Mouse (Mus musculus): Measurements from ENCODE around the gene Cfap45.

Cfap45 gene

GRCm38 (mm10) chr1:172493516-172493915, 27.1 kb upstream of the Cfap45 start:
- in situ Hi-C loops (cut with MboI, MseI) = no loop called here

DNA sequence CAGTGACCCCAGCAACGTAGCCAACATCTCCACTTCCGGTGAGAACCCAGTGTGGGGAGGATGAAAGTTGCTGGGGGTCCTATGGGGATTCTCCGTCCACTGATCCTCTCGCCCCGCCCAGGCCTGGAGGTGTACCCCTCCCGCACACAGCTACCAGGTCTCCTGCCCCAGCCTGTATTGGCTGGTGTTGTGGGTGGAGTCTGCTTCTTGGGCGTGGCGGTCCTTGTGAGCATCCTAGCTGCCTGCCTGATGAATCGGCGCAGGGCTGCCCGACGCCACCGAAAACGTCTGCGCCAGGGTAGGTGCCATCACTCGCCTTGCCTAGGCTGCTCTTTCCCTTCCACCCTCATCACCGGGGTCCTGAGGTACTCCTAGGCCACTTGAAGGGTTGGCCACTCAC, 24.6 kb upstream of the Cfap45 start:
- in situ Hi-C loops (cut with MboI, MseI) = no loop called here

DNA sequence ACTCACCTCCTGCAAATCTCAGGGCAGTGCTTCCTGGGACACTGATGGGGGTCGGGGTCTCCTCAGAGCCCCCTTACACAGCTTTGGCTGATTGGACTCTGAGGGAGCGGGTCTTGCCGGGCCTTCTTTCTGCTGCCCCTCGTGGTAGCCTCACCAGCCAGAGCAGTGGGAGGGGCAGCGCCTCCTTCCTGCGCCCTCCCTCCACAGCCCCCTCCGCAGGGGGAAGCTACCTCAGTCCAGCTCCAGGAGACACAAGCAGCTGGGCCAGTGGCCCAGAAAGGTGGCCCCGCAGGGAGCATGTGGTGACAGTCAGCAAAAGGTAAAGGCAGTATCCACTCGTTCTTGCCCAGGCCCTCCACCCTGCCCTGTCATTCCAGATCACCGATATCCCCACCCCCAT, 23.2 kb upstream of the Cfap45 start:
- in situ Hi-C loops (cut with MboI, MseI) = no loop called here

DNA sequence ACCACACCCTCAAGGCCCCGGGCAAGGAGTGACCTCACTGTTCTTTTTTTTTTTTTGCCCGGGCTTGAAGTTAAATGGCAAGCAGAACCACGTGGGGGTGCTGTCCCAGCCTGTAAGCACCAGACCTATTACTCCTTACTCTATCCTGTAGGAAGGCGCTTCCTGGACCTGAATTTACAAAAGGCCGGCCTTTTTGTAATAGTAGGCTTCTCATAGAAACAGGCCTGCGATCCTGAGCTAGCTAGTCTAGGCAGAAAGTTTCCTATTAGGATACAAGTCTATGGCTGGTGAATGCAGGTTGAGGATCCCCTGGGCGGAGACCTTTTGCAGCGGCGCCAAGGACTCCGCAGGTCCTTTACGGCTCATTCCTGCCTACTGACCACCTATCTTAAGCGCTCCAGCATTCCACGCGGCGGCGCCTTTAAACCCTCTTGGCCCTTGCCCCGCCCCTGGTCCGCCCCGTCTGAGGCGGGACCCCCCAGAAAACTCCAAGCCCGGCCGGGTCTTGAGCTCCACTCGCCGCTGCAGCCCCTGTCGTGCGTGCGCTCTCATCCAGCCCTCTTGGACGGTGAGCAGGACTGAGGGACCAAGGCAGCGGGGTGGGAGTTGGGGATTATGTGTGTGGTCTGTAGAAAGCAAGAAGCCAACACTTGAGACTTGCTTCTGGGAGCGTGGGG, 20.7 kb upstream of the Cfap45 start, which contains the start of gene Tagln2:
TSS of gene Tagln2 (plus strand) at position 283 of the 677 bp plus-strand sequence.
- in situ Hi-C loops (cut with MboI, MseI) = no loop called here

DNA sequence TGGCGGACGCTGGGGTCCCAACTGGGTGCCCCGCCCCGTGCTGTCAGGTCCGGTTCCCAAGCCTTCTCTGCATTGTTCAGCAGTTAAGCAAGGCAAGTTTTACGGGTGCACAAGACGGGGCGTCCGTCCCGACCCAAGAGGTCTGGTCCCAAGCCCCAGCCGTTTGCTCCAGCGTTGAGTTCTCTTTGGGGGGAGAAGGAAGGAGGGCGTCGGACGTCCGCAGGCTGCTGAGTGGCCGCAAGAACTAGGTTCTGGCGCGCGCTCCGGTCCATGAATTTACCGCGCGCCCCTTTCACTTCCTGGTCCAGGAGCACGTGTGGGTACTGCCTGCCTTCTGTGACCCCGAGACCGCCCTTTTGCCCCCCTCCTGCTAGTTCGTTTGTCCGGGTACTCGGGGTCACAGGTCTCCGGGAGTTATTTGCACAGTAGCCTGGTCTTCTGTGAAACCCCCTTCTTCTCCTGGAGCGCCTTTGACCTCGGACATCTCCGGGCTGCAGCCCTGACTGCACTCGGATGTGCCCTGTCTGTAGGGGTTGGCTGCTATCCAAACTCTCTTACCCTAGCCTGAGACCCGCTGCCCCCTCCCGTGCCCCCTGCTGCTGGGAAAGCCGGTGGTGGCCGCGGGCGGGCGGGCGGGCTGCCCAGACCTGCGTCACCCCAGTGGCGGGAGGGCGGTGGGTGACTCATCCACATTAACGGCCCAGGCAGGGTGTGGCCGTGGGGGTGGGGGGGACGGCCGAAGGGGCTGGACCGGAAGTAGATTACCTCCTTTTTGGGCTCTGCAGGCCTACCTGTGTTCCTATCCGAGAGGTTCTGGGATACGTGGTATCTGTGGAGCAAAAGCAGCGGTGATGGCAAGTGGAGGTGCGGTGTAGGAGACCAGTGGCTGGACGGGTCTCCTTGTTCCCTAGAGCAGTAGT, 19.9 kb upstream of the Cfap45 start:
- in situ Hi-C loops (cut with MboI, MseI) = no loop called here

DNA sequence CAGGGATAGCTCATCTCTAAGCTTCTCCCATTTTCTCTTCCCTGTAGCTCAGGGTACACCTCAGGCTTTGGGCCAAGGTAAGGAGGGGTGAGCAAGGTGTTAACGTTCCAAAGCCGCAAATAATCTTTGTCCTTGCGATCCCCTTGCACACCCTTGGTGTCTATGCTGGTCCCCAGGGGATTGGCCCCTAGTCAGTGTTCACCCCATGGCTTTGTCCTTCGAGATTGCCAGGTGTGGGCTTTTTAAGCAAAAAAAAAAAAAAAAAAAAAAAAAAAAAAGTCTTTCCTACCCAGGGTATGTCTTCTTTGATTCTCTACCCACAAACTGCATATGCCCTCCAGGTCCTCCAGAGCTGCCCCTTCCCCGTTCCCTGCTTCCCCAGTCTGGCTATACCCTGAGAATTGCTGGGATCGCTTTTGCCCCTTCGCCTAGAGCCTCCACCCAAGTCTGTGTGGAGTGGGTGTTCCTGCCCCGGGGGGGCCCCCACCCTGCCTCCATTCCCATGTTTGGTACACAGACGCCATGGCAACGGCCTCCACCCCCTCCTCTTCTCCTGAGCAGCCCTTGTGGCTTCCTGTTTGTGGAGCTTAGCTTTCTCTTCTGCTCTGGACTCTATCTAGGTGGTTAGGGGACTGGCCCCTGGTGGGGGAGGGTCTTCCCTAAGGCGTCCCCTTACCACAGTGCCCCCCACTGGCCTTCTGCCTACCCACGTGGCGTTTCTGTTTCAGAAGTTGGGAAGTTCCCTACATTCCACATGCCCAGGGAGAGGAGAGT, 19.0 kb upstream of the Cfap45 start:
- in situ Hi-C loops (cut with MboI, MseI) = no loop called here

DNA sequence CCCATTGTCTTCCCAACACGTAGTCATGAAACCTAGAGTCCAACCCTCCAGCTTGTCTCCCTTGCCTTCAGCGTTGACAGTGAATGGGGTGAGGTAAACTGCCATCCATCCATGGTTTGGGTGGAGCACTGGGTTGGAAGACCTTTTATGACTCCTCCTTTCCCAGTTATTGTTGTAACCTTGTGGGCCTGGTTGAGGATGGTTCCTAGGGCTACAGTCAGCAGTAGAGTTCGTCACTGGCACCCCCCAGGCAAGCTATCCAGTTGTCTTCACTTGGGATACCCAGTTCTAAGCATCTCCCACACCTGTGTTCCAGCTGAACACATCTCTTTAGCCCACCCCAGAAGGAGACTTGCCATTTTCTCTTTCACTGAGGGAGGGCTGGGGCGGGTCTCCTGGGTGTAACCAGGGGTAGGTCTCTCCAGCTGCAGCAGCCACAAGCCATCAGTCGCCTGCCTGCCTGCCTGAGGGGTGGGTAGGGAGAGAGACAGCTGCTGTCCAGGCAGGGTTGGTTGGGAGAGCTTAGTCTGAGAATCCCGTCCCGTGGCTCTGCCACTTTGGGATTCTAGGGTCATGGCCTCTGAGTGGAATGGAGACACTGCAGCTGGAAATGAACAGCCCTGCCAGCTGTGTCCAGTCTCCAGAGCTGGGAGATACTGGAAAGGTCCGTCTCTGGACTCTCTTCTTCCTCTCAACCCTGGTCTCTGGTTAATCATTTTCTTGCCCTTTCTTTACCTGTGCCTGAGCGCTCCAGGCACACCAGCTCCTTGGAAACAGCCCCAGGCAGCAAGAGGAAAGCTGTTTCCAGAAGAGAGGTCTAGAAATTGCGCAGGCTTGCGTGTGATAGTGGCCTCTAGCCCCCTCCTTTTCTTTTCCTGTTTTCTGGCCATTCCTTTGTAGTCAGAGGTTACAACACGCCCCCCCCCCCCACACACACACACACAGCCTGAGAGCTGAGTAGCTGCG, 18.2 kb upstream of the Cfap45 start:
- in situ Hi-C loops (cut with MboI, MseI) = no loop called here

DNA sequence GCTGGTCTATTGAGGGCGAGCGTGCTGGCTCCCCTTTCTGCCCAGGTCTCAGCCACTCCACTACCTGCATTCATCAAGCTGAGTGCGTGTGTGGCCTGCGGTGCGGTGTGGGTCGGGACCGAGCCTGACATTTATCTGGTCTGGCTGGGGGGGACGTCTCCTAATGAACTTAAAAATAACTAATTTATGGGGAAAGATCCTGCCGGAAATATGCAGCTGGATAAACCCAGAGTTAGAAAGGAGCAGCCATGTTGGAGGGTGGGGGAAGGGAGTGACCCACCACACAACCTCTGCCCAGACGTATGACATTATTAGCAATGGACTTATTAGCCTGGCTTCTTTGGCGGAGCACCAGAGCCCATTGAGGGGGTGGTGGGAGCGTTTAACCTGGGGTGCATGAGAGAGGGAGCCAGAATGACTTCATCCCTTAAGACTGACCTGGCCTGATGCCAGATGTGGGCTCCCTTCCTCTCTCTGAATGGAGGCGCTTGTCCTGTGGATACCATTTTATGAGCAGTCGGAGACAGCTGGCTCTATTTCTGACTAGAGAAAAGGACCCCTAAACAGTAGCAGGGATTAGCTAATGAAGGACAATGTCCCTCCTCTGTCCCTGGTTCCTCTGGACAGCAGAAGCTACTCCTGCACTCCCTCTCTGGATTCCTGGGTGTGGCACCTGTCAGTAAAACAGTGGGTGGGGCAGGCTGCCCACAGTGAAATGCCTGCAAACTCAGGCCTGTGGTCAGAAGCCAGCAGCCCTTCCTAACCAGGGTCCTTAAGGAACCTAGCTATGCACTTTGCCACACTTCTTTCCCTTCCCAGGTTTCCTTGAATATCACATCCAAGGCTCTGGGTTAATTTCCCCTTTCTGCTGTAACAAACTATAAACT, 17.2 kb upstream of the Cfap45 start:
- in situ Hi-C loops (cut with MboI, MseI) = no loop called here

GRCm38 (mm10) chr1:172504756-172505155, 15.8 kb upstream of the Cfap45 start:
- in situ Hi-C loops (cut with MboI, MseI) = no loop called here

DNA sequence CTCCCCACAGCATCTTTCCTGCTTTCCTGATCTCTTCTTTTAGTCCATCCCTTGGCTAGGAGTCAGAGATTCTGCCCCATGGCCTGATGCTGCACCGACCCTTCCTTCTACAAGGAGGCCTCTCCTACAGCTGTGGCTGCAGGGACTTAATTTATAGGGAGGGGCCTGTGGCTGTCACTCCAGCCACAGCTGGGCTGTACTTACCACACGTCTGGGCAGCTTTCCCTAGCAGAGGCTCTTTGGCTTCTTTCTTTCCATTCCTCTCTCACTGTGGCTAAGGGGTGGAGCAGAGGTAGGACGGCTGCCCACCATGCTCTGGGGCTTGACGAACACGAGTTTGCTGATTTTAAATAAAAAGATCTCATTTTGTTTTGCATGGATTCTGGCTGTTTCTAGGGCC, 13.6 kb upstream of the Cfap45 start:
- in situ Hi-C loops (cut with MboI, MseI) = no loop called here

- in situ Hi-C loops (cut with MboI, MseI) = no loop called here
These were observed 12.9 kb upstream of the Cfap45 start for GRCm38 (mm10) chr1:172507701-172508100.

DNA sequence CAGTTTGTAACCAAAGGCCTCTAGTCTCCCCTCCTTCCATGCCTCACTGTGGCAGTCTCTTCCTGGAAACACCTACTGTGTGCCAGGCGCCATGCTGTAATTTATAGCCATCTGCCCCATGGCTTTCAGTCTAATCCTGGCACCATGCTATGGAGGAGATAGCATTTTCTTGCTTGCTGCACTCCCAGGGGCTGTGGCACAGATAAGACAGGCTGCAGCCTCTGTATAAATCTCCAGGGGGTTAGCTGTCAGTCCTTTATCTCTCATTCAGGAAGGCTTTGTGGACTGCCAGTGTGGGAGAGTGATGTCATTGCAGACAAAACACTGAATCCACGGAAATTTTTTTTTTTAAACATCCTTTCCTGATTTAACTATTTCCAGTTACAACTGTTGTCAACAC, 12.4 kb upstream of the Cfap45 start:
- in situ Hi-C loops (cut with MboI, MseI) = no loop called here

DNA sequence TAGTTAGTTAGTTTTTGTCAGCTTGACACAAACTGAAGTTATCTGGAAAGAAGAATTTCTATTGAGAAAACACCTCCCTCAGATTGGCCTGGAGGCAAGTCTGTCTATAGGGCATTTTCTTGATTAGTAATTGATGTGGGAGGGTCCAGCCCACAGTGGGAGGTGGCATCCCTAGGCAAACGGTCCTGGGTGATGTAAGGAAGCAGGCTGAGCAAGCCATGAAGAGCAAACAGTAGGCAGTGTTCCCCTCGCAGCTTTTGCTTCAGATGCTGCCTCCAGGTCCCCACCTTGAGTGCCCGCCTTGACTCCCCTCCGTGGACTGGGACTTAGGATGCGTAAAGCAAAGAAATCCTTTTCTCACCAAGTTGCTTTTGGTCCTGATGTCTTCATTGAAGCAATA, 11.4 kb upstream of the Cfap45 start:
- in situ Hi-C loops (cut with MboI, MseI) = no loop called here

DNA sequence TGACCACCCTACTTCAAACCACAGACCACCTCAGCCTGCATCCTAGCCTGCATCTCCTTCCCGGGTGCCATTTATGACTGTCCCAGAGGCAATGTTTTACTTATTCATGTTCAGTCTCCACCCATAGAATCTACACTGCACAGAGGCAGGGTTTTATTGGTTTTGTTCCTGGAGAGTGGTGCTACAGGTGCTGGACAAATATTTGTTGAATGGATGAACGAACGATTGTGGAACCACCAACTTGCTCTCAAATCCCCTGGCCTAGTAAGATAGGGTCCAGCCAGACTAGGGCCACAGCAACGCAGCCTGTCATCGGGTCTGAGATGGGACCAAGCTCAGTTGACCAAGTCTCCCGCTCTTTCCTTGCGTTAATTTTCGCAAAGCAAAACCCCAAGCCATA, 10.6 kb upstream of the Cfap45 start:
- in situ Hi-C loops (cut with MboI, MseI) = no loop called here

- in situ Hi-C loops (cut with MboI, MseI) = no loop called here
These were observed 10.1 kb upstream of the Cfap45 start for GRCm38 (mm10) chr1:172510421-172510972.

DNA sequence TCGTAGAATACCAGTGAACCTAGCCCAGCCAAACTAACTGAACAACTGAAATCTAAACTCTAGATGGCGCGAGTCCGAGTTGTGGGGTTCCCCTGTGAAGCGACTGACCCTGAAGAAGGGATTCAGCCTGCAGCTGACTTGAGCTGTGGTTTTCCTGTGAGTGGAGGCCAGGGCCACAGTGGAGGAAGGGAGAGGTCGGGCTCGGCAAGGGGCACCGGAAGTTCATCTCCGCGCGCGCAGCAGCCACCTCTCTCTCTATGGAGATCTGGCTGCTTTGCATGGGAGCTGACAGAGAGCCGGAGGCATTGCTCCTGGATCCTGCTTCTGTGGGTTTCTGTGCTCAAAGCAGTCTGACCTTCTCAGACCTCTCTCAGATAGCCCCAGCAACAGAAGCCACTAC, 7.6 kb upstream of the Cfap45 start:
- in situ Hi-C loops (cut with MboI, MseI) = no loop called here

DNA sequence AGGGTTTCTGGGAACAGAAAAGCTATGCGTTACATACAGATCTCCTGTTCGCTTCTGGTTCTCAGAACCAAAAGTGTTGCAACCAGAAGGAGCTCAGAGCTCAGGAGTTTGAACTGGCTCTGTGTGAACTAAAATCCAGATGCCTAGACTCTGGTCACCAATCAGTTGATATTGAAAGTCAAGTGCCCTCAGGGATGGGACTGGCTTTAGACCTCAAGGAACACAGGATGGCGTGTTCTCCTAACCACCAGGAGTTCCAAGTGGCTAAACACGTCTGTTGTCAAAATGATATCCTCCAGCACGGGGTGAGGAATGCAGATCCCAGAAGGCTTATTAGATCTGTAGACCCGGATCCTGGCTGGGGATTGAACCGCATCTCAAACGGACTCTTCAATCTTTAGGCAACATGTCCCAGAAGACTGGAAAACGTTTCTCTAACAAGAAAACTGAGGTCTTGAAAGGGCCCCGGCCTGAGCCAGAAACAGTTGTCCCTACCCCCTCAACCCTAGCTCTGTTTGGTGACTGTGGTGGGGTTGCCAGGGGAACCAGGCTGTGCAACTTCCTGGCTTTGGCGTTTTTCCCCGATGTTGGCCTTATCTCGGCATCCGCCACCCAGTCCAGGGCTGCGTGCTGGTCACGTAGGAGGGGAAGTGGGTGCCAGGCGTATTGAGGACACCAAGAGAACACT, 6.9 kb upstream of the Cfap45 start:
- in situ Hi-C loops (cut with MboI, MseI) = no loop called here

DNA sequence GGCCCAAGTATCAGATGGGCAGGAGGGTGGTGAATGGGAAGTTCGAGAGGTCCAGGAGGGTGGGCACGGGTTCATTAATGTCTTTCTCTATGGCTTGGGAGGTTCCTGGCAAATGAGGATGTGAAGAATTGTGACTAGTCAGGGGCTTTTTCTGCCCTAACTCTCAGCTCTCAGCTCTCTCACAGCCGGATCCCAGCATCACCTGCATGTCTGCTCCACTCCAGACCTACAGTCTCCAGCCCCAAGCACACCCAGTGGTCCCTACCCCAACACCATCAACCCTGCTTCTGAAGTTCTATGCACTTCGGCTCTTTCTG, 6.4 kb upstream of the Cfap45 start:
- in situ Hi-C loops (cut with MboI, MseI) = no loop called here

- in situ Hi-C loops (cut with MboI, MseI) = no loop called here
These were observed 5.9 kb upstream of the Cfap45 start for GRCm38 (mm10) chr1:172514551-172515268.
